Mouse (Mus musculus) small intestine, adult 2 months (tissue): ENCODE results near the gene Itfg2. TPM values are rescaled to one million over a fixed set of nuclear protein-coding genes. Genes with fewer than 3 reads are reported as not detected.

Experiments used
- H3K27ac ChIP-seq: fragments of 200-500 bp; 2 replicates; pipeline ENCODE4 v1.5.1; 2012; ENCODE audit warnings: low read depth, low read length, control low read depth, inconsistent platforms; ENCODE audit not compliant: insufficient read depth
- H3K27me3 ChIP-seq: fragments of 200-500 bp; 2 replicates; pipeline ENCODE4 v1.6.1; 2012; ENCODE audit warnings: mild to moderate bottlenecking, moderate library complexity, low read length, inconsistent platforms; ENCODE audit not compliant: control insufficient read depth, insufficient read depth
- H3K36me3 ChIP-seq: fragments of 200-500 bp; 2 replicates; pipeline ENCODE4 v1.6.1; 2012; ENCODE audit warnings: mild to moderate bottlenecking, low read length, control low read depth, inconsistent platforms; ENCODE audit not compliant: control insufficient read depth, insufficient read depth
- H3K4me1 ChIP-seq: fragments of 200-500 bp; 2 replicates; pipeline ENCODE4 v1.6.1; 2012; ENCODE audit warnings: low read length, inconsistent platforms, mixed read lengths; ENCODE audit not compliant: control insufficient read depth, insufficient read depth, insufficient read length
- H3K4me3 ChIP-seq: fragments of 200-500 bp; 2 replicates; pipeline ENCODE4 v1.5.1; 2012; ENCODE audit warnings: low read depth, mild to moderate bottlenecking, control low read depth, inconsistent platforms, low read length, moderate library complexity
- CTCF ChIP-seq: fragments of 200-500 bp; IDR thresholded peaks from 2 replicates; pipeline ENCODE4 v1.5.1; 2012; ENCODE audit warnings: low read depth, mild to moderate bottlenecking, control low read depth, inconsistent platforms, low read length, moderate library complexity, mixed read lengths; ENCODE audit not compliant: insufficient replicate concordance, insufficient read length; ENCODE audit errors: extremely low read depth
- POLR2A ChIP-seq: fragments of 200-500 bp; IDR thresholded peaks from 2 replicates; pipeline ENCODE4 v1.6.1; 2012; ENCODE audit warnings: low read depth, mild to moderate bottlenecking, control low read depth, inconsistent platforms, low read length, moderate library complexity
- WGBS: fragments of 180-500 bp; shearing (Covaris S2); methylation state at CpG from one replicate; pipeline ENCODE4 v1.1.7; 2018; 5-methylcytosine and 5-hydroxymethylcytosine counted together
- polyA plus RNA-seq: library from polyadenylated mRNA; depleted of rRNA; stranded (reverse); fragments of >200 nt; gene quantifications from 2 replicates; pipeline ENCODE4 v1.2.3, GENCODE M21; 2012

The Itfg2 gene
- polyA plus RNA-seq, 1 experiment: 16.1 TPM

- no peak for TF ChIP-seq POLR2A
- TF ChIP-seq CTCF: no peak
- peaks cover 19% of the 10 kb centered on the region; the same call in 1 of the 2 replicates for H3K4me1 ChIP-seq
- peaks cover 54% of the 10 kb centered on the region for H3K36me3 ChIP-seq
- no peak overlapping the region for H3K4me3 ChIP-seq
- H3K27me3 ChIP-seq: no peaks in the 10 kb centered on the region
- H3K27ac ChIP-seq: no peak overlapping the region
- 90% methylated on average over 13 of the region's 13 CpGs for WGBS
Measured at GRCm38 (mm10) chr6:128433566-128433965, 8.8 kb upstream of the Itfg2 start.

GRCm38 (mm10) chr6:128432356-128432915 is 7.7 kb upstream of the Itfg2 start:
- Histone ChIP-seq H3K27ac (no peak overlapping the region), H3K27me3 (no peaks in the 10 kb centered on the region), H3K36me3 (peaks cover 54% of the 10 kb centered on the region), H3K4me3 (no peak overlapping the region), H3K4me1 (peaks cover 19% of the 10 kb centered on the region; the same call in 1 of the 2 replicates)
- no peak for TF ChIP-seq CTCF
- 62% methylated on average over 13 of the region's 13 CpGs for WGBS

- Histone ChIP-seq H3K4me1 (peaks cover 3% of the 10 kb centered on the region; the same call in 1 of the 2 replicates), H3K27ac (no peak overlapping the region), H3K36me3 (peaks cover 45% of the 10 kb centered on the region), H3K27me3 (no peaks in the 10 kb centered on the region), H3K4me3 (no peak overlapping the region)
- WGBS: 64% methylated on average over 6 of the region's 6 CpGs
- TF ChIP-seq POLR2A (no peak), CTCF (no peak)
Measured at GRCm38 (mm10) chr6:128429826-128430225, 5.1 kb upstream of the Itfg2 start.

GRCm38 (mm10) chr6:128429300-128429699 is 4.6 kb upstream of the Itfg2 start:
- H3K27ac ChIP-seq: no peak overlapping the region
- 87% methylated on average over 2 of the region's 2 CpGs for WGBS
- H3K4me1 ChIP-seq: peaks cover 3% of the 10 kb centered on the region; the same call in 1 of the 2 replicates
- H3K36me3 ChIP-seq: peaks cover 41% of the 10 kb centered on the region
- TF ChIP-seq POLR2A (no peak), CTCF (no peak)
- no peaks in the 10 kb centered on the region for H3K27me3 ChIP-seq
- no peak overlapping the region for H3K4me3 ChIP-seq

- no peak overlapping the region for H3K27ac ChIP-seq
- WGBS: 92% methylated on average over 5 of the region's 5 CpGs
- no peak overlapping the region for H3K4me3 ChIP-seq
- H3K27me3 ChIP-seq: no peaks in the 10 kb centered on the region
- peaks cover 3% of the 10 kb centered on the region; the same call in 1 of the 2 replicates for H3K4me1 ChIP-seq
- no peak for TF ChIP-seq POLR2A
- TF ChIP-seq CTCF: no peak
- H3K36me3 ChIP-seq: peaks cover 24% of the 10 kb centered on the region
Measured at GRCm38 (mm10) chr6:128427571-128427970, 2.8 kb upstream of the Itfg2 start.

GRCm38 (mm10) chr6:128425046-128425445 is 315 bp upstream of the Itfg2 start:
- WGBS: 17% methylated on average over 9 of the region's 9 CpGs
- TF ChIP-seq CTCF (no peak), POLR2A (no peak)
- peak overlapping the region; percentile 95 for H3K27ac ChIP-seq

GRCm38 (mm10) chr6:128423496-128424268 is 1.0 kb downstream of the Itfg2 start:
- TF ChIP-seq CTCF (no peak), POLR2A (no peak)
- WGBS: 29% methylated on average over 16 of the region's 16 CpGs
- Histone ChIP-seq H3K27ac (peak overlapping the region; percentile 95; the same call in 1 of the 2 replicates), H3K4me3 (peak overlapping the region; percentile 80; the same call in 1 of the 2 replicates), H3K36me3 (no peaks in the 10 kb centered on the region), H3K4me1 (no peaks in the 10 kb centered on the region), H3K27me3 (no peaks in the 10 kb centered on the region)

More at GRCm38 (mm10) chr6:128425046-128425445, 315 bp upstream of the Itfg2 start:
- Histone ChIP-seq H3K27me3 (no peaks in the 10 kb centered on the region), H3K36me3 (0 out of 2 replicates have a peak, but pooled peaks cover 2% of the 10 kb centered on the region), H3K4me3 (peak overlapping the region; percentile 80), H3K4me1 (peaks cover 1% of the 10 kb centered on the region; the same call in 1 of the 2 replicates)
